Mouse (Mus musculus) embryo, embryonic 9.5 days (tissue): ENCODE measurements around the gene Pim3.

Experiments used
- DNase-seq: peaks from one replicate; pipeline ENCODE4 v3.0.0-alpha.2; 2017; ENCODE audit errors: extremely low spot score

Pim3 gene

GRCm38 (mm10) chr15:88837199-88837932 lies 24.6 kb upstream of the Pim3 start:
- peak; percentile 80 for DNase-seq

GRCm38 (mm10) chr15:88837977-88838376 lies 24.0 kb upstream of the Pim3 start:
- no peak for DNase-seq

GRCm38 (mm10) chr15:88839271-88839670 lies 22.7 kb upstream of the Pim3 start:
- peak; percentile 52 for DNase-seq

- no peak for DNase-seq
These were observed 21.9 kb upstream of the Pim3 start for GRCm38 (mm10) chr15:88840126-88840525.

- DNase-seq: no peak
These were observed 20.8 kb upstream of the Pim3 start for GRCm38 (mm10) chr15:88841160-88841559.

GRCm38 (mm10) chr15:88841580-88842299 lies 20.2 kb upstream of the Pim3 start:
- no peak for DNase-seq

- no peak for DNase-seq
These were observed 19.7 kb upstream of the Pim3 start for GRCm38 (mm10) chr15:88842300-88842673.

GRCm38 (mm10) chr15:88843486-88844097 lies 18.4 kb upstream of the Pim3 start:
- no peak for DNase-seq

GRCm38 (mm10) chr15:88844966-88845365 lies 17.0 kb upstream of the Pim3 start:
- DNase-seq: no peak

- DNase-seq: no peak
These were observed 13.3 kb upstream of the Pim3 start for GRCm38 (mm10) chr15:88848661-88849060.

GRCm38 (mm10) chr15:88849621-88850020 lies 12.4 kb upstream of the Pim3 start:
- DNase-seq: no peak

GRCm38 (mm10) chr15:88850146-88850826 lies 11.7 kb upstream of the Pim3 start:
- DNase-seq: no peak

GRCm38 (mm10) chr15:88851076-88851475 lies 10.9 kb upstream of the Pim3 start:
- DNase-seq: no peak

- no peak for DNase-seq
These were observed 10.4 kb upstream of the Pim3 start for GRCm38 (mm10) chr15:88851507-88852149.

- DNase-seq: no peak
These were observed 8.9 kb upstream of the Pim3 start for GRCm38 (mm10) chr15:88853106-88853505.

- DNase-seq: no peak
These were observed 7.6 kb upstream of the Pim3 start for GRCm38 (mm10) chr15:88854119-88854968.

- no peak for DNase-seq
These were observed 6.8 kb upstream of the Pim3 start for GRCm38 (mm10) chr15:88854969-88855830.

- no peak for DNase-seq
These were observed 6.0 kb upstream of the Pim3 start for GRCm38 (mm10) chr15:88855896-88856417.

GRCm38 (mm10) chr15:88856613-88857012 lies 5.4 kb upstream of the Pim3 start:
- DNase-seq: no peak

GRCm38 (mm10) chr15:88857361-88857760 lies 4.6 kb upstream of the Pim3 start:
- no peak for DNase-seq
